Mouse (Mus musculus) heart, embryonic 14.5 days (tissue): ENCODE results near the gene Rbm48. TPM values are rescaled to one million over a fixed set of nuclear protein-coding genes. Genes with fewer than 3 reads are reported as not detected.
"Not testable (repeated sequence)": the region's sequence is repeated elsewhere in the genome, so short reads cannot be mapped to it uniquely, and the experiment has no call there.

Experiments
- ATAC-seq: fragments of 200-750 bp; cut with Nextera tagmentation; 2 replicates; pipeline ENCODE4 v1.8.0; 2017; ENCODE audit warnings: low read depth, moderate TSS enrichment; ENCODE audit not compliant: insufficient number of reproducible peaks, insufficient read depth, low FRiP score
- H3K27ac ChIP-seq, 2 experiments: fragments of 200-500 bp in 1 of 2; fragments of 300-500 bp in 1 of 2; sonication (generic) in 1 of 2; replicated peaks in 1 of 2; 2 replicates each; pipeline ENCODE4 v1.5.1; 2012 to 2014; ENCODE audit warnings: low read depth in 2 of 2, low read length in 2 of 2, control low read depth in 1 of 2, mild to moderate bottlenecking in 1 of 2, mixed read lengths in 1 of 2; ENCODE audit not compliant: control insufficient read depth in 1 of 2, insufficient read depth in 1 of 2
- H3K27me3 ChIP-seq: fragments of 300-500 bp; sonication (generic); 2 replicates; pipeline ENCODE4 v1.6.1; 2014; ENCODE audit warnings: mild to moderate bottlenecking, low read length, control low read depth; ENCODE audit not compliant: control insufficient read depth, insufficient read depth
- H3K36me3 ChIP-seq: fragments of 300-500 bp; sonication (generic); 2 replicates; pipeline ENCODE4 v1.6.1; 2014; ENCODE audit warnings: mild to moderate bottlenecking, control low read depth, low read length, mixed read lengths; ENCODE audit not compliant: control insufficient read depth, insufficient read depth
- H3K4me1 ChIP-seq, 2 experiments: fragments of 200-500 bp in 1 of 2; fragments of 300-500 bp in 1 of 2; sonication (generic) in 1 of 2; 2 replicates each; pipeline ENCODE4 v1.6.1; 2012 to 2014; ENCODE audit warnings: low read length in 2 of 2, control low read depth in 1 of 2, mixed read lengths in 1 of 2; ENCODE audit not compliant: control insufficient read depth in 2 of 2, insufficient read depth in 2 of 2
- H3K4me2 ChIP-seq: fragments of 300-500 bp; sonication (generic); 2 replicates; pipeline ENCODE4 v1.6.1; 2014; ENCODE audit warnings: mild to moderate bottlenecking, low read length
- H3K4me3 ChIP-seq, 2 experiments: fragments of 200-500 bp in 1 of 2; fragments of 300-500 bp in 1 of 2; sonication (generic) in 1 of 2; 2 replicates each; pipeline ENCODE4 v1.5.1; 2012 to 2014; ENCODE audit warnings: low read length in 2 of 2, mild to moderate bottlenecking in 2 of 2, control low read depth in 1 of 2, low read depth in 1 of 2, moderate library complexity in 1 of 2; ENCODE audit not compliant: control insufficient read depth in 1 of 2, insufficient read depth in 1 of 2
- H3K9ac ChIP-seq: fragments of 300-500 bp; sonication (generic); 2 replicates; pipeline ENCODE4 v1.6.1; 2014; ENCODE audit warnings: mild to moderate bottlenecking, low read length
- H3K9me3 ChIP-seq: fragments of 300-500 bp; sonication (generic); 2 replicates; pipeline ENCODE4 v1.6.1; 2016; ENCODE audit warnings: low read length, control low read depth; ENCODE audit not compliant: control insufficient read depth
- WGBS: fragments of 180-500 bp; shearing (Covaris S2); extraction: QIAGEN DNeasy Blood & Tissue Kit; methylation state at CpG from one replicate; pipeline ENCODE4 v1.1.7; 2014; 5-methylcytosine and 5-hydroxymethylcytosine counted together
- polyA plus RNA-seq: library from polyadenylated mRNA; unstranded; fragments of >200 nt; fragmentation: Nextera tagmentation; extraction: Ambion mirVana; gene quantifications from 2 replicates; pipeline ENCODE4 v1.2.1, GENCODE M21; 2014

Gene Rbm48
- polyA plus RNA-seq, 1 experiment from 2014 or later = 9.2 TPM

GRCm38 (mm10) chr5:3631512-3632271 lies 35.3 kb upstream of the Rbm48 start:
- peaks cover 0 to 3% of the 10 kb centered on the region in 2 experiments; a peak in 1 of 4 replicates for H3K4me1 ChIP-seq
- peak overlapping the region in 1 of 2 experiments; percentile 29; a peak in 1 of 4 replicates for H3K27ac ChIP-seq
- H3K27me3 ChIP-seq = no peaks in the 10 kb centered on the region
- no peak overlapping the region for H3K9ac ChIP-seq
- 57% methylated on average over 16 of the region's 16 CpGs for WGBS
- H3K4me2 ChIP-seq = no peak overlapping the region
- H3K9me3 ChIP-seq = no peaks in the 10 kb centered on the region
- ATAC-seq = no peak
- no peak overlapping the region for H3K4me3 ChIP-seq
- H3K36me3 ChIP-seq = peaks cover 48% of the 10 kb centered on the region

GRCm38 (mm10) chr5:3630055-3630454 lies 33.7 kb upstream of the Rbm48 start:
- Histone ChIP-seq H3K27ac (no peak overlapping the region), H3K27me3 (no peaks in the 10 kb centered on the region), H3K9me3 (no peaks in the 10 kb centered on the region), H3K36me3 (peaks cover 48% of the 10 kb centered on the region), H3K4me1 (peaks cover 0 to 3% of the 10 kb centered on the region in 2 experiments; a peak in 1 of 4 replicates), H3K4me3 (no peak overlapping the region), H3K4me2 (no peak overlapping the region), H3K9ac (no peak overlapping the region)
- WGBS = 96% methylated on average over 5 of the region's 5 CpGs
- ATAC-seq = no peak

GRCm38 (mm10) chr5:3620486-3620885 lies 24.1 kb upstream of the Rbm48 start:
- no peaks in the 10 kb centered on the region for H3K27me3 ChIP-seq
- H3K4me3 ChIP-seq = no peak overlapping the region
- no peak overlapping the region for H3K4me2 ChIP-seq
- WGBS = 92% methylated on average over 7 of the region's 7 CpGs
- H3K9me3 ChIP-seq = no peaks in the 10 kb centered on the region
- H3K27ac ChIP-seq = no peak overlapping the region
- H3K36me3 ChIP-seq = peaks cover 70% of the 10 kb centered on the region
- H3K4me1 ChIP-seq = no peaks in the 10 kb centered on the region
- H3K9ac ChIP-seq = no peak overlapping the region
- no peak for ATAC-seq

GRCm38 (mm10) chr5:3611835-3612234 lies 15.4 kb upstream of the Rbm48 start:
- not testable (repeated sequence) for H3K4me2 ChIP-seq, H3K4me1 ChIP-seq, H3K4me3 ChIP-seq, H3K27me3 ChIP-seq, ATAC-seq, H3K27ac ChIP-seq, H3K9me3 ChIP-seq, H3K9ac ChIP-seq
- 85% methylated on average over 2 of the region's 2 CpGs for WGBS
- H3K36me3 ChIP-seq = peaks cover 56% of the 10 kb centered on the region

GRCm38 (mm10) chr5:3609241-3609640 lies 12.9 kb upstream of the Rbm48 start:
- no peaks in the 10 kb centered on the region for H3K27me3 ChIP-seq
- no peak overlapping the region for H3K27ac ChIP-seq
- no peak overlapping the region for H3K4me3 ChIP-seq
- H3K4me2 ChIP-seq = no peak overlapping the region
- no peaks in the 10 kb centered on the region for H3K9me3 ChIP-seq
- H3K4me1 ChIP-seq = no peaks in the 10 kb centered on the region
- H3K9ac ChIP-seq = no peak overlapping the region
- ATAC-seq = no peak
- WGBS = 89% methylated on average over 7 of the region's 7 CpGs
- peaks cover 57% of the 10 kb centered on the region for H3K36me3 ChIP-seq

GRCm38 (mm10) chr5:3607114-3607513 lies 10.7 kb upstream of the Rbm48 start:
- H3K27ac ChIP-seq = no peak overlapping the region
- ATAC-seq = no peak
- no peak overlapping the region for H3K4me3 ChIP-seq
- H3K9me3 ChIP-seq = no peaks in the 10 kb centered on the region
- H3K4me2 ChIP-seq = no peak overlapping the region
- 91% methylated on average over 9 of the region's 9 CpGs for WGBS
- peaks cover 51% of the 10 kb centered on the region for H3K36me3 ChIP-seq
- no peaks in the 10 kb centered on the region for H3K27me3 ChIP-seq
- H3K4me1 ChIP-seq = no peaks in the 10 kb centered on the region
- H3K9ac ChIP-seq = no peak overlapping the region

- H3K4me3 ChIP-seq = no peak overlapping the region
- no peak for ATAC-seq
- WGBS = 79% methylated on average over 3 of the region's 3 CpGs
- H3K27me3 ChIP-seq = no peaks in the 10 kb centered on the region
- peaks cover 12% of the 10 kb centered on the region for H3K36me3 ChIP-seq
- H3K27ac ChIP-seq = no peak overlapping the region
- no peaks in the 10 kb centered on the region for H3K9me3 ChIP-seq
- H3K4me1 ChIP-seq = peaks cover 3 to 9% of the 10 kb centered on the region in 2 experiments; a peak in 2 of 4 replicates
- H3K9ac ChIP-seq = no peak overlapping the region
- H3K4me2 ChIP-seq = no peak overlapping the region
Observed at GRCm38 (mm10) chr5:3600790-3601189, 4.4 kb upstream of the Rbm48 start.

GRCm38 (mm10) chr5:3600298-3600697 lies 3.9 kb upstream of the Rbm48 start:
- ATAC-seq = no peak
- Histone ChIP-seq H3K9ac (no peak overlapping the region), H3K4me1 (peaks cover 3 to 11% of the 10 kb centered on the region in 2 experiments; a peak in 3 of 4 replicates), H3K4me3 (no peak overlapping the region), H3K9me3 (no peaks in the 10 kb centered on the region), H3K27ac (no peak overlapping the region), H3K4me2 (no peak overlapping the region), H3K27me3 (no peaks in the 10 kb centered on the region), H3K36me3 (peaks cover 7% of the 10 kb centered on the region)
- WGBS = 73% methylated on average over 1 of the region's 1 CpGs
